Mouse (Mus musculus) heart, adult 2 months (tissue): ENCODE measurements around the gene Exph5. TPM values are rescaled to one million over a fixed set of nuclear protein-coding genes. Genes with fewer than 3 reads are reported as not detected.

ENCODE experiments used
- DNase-seq, 2 experiments: peaks; one replicate each; pipeline ENCODE4 v3.0.0; 2021
- H3K27ac ChIP-seq: fragments of 200-600 bp; 2 replicates; pipeline ENCODE4 v1.8.1; 2022
- H3K27me3 ChIP-seq: fragments of 200-500 bp; 2 replicates; pipeline ENCODE4 v1.6.1; 2012; ENCODE audit warnings: mild to moderate bottlenecking, low read length, inconsistent platforms, mixed read lengths; ENCODE audit not compliant: control insufficient read depth, insufficient read depth
- H3K36me3 ChIP-seq: fragments of 200-500 bp; 2 replicates; pipeline ENCODE4 v1.6.1; 2012; ENCODE audit warnings: low read length, inconsistent platforms; ENCODE audit not compliant: control insufficient read depth, insufficient read depth
- H3K4me1 ChIP-seq: fragments of 200-500 bp; 2 replicates; pipeline ENCODE4 v1.6.1; 2011; ENCODE audit warnings: low read length; ENCODE audit not compliant: control insufficient read depth, insufficient read depth
- H3K4me3 ChIP-seq: fragments of 200-600 bp; 2 replicates; pipeline ENCODE4 v1.8.1; 2022
- H3K79me2 ChIP-seq: fragments of 200-500 bp; replicated peaks from 2 replicates; pipeline ENCODE4 v1.6.1; 2012; ENCODE audit warnings: mild to moderate bottlenecking, inconsistent platforms, low read length, moderate library complexity, mixed read lengths; ENCODE audit not compliant: control insufficient read depth, insufficient read depth
- H3K9ac ChIP-seq: fragments of 200-500 bp; 2 replicates; pipeline ENCODE4 v1.6.1; 2012; ENCODE audit warnings: low read depth, mild to moderate bottlenecking, control low read depth, inconsistent platforms, low read length, mixed read lengths
- CTCF ChIP-seq: fragments of 200-600 bp; IDR thresholded peaks from 2 replicates; pipeline ENCODE4 v1.8.1; 2022; ENCODE audit warnings: antibody characterized with exemption, mild to moderate bottlenecking, moderate library complexity
- EP300 ChIP-seq: fragments of 200-500 bp; IDR thresholded peaks from 2 replicates; pipeline ENCODE4 v1.6.1; 2011; ENCODE audit warnings: low read depth, low read length, control low read depth; ENCODE audit not compliant: insufficient read depth
- POLR2A ChIP-seq: fragments of 200-500 bp; IDR thresholded peaks from 2 replicates; pipeline ENCODE4 v1.6.1; 2011; ENCODE audit warnings: mild to moderate bottlenecking, low read depth, low read length, control low read depth; ENCODE audit not compliant: insufficient read depth
- WGBS: fragments of 180-500 bp; shearing (Covaris S2); methylation state at CpG from one replicate; pipeline ENCODE4 v1.1.7; 2018; 5-methylcytosine and 5-hydroxymethylcytosine counted together
- intact Hi-C: fragments of 180-260 bp; cut with DNase I; formaldehyde crosslinking; loops from one replicate; pipeline ENCODE4 v1.15.1; 2025
- polyA plus RNA-seq: library from polyadenylated mRNA; depleted of rRNA; stranded (reverse); fragments of >200 nt; gene quantifications from 2 replicates; pipeline ENCODE4 v1.2.3, GENCODE M21; 2012
- total RNA-seq, 2 experiments: library from RNA; stranded (reverse); gene quantifications; 2 replicates each; pipeline ENCODE4 v1.2.3; 2021

Gene Exph5
- total and polyA plus RNA-seq, 3 experiments = 0.14 to 0.37 (median 0.18) TPM

- H3K9ac ChIP-seq = no peak overlapping the region
- intact Hi-C loops = no loop called here
- TF ChIP-seq POLR2A (no peak), EP300 (no peak), CTCF (no peak)
- H3K27me3 ChIP-seq = 0 out of 2 replicates have a peak, but pooled peaks cover 2% of the 10 kb centered on the region
- H3K27ac ChIP-seq = no peak overlapping the region
- no peaks in the 10 kb centered on the region for H3K79me2 ChIP-seq
- no peak for DNase-seq
- no peaks in the 10 kb centered on the region for H3K36me3 ChIP-seq
- no peaks in the 10 kb centered on the region for H3K4me1 ChIP-seq
- no peak overlapping the region for H3K4me3 ChIP-seq
- 83% methylated on average over 9 of the region's 9 CpGs for WGBS
These were observed 43.4 kb downstream of the Exph5 start for GRCm38 (mm10) chr9:53344646-53345432.

GRCm38 (mm10) chr9:53345728-53346127 lies 44.3 kb downstream of the Exph5 start:
- 51% methylated on average over 3 of the region's 3 CpGs for WGBS
- intact Hi-C loops = no loop called here
- no peak overlapping the region for H3K27ac ChIP-seq

GRCm38 (mm10) chr9:53346402-53346801 lies 44.9 kb downstream of the Exph5 start:
- Histone ChIP-seq H3K9ac (no peak overlapping the region), H3K27ac (no peak overlapping the region), H3K4me3 (no peak overlapping the region), H3K79me2 (no peaks in the 10 kb centered on the region), H3K36me3 (no peaks in the 10 kb centered on the region), H3K27me3 (no peaks in the 10 kb centered on the region), H3K4me1 (no peaks in the 10 kb centered on the region)
- TF ChIP-seq EP300 (no peak), POLR2A (no peak), CTCF (no peak)
- no peak for DNase-seq
- 71% methylated on average over 6 of the region's 6 CpGs for WGBS
- intact Hi-C loops = no loop called here

More at GRCm38 (mm10) chr9:53345728-53346127, 44.3 kb downstream of the Exph5 start:
- no peak overlapping the region for H3K9ac ChIP-seq
- no peak for TF ChIP-seq CTCF
- no peak for TF ChIP-seq POLR2A
- TF ChIP-seq EP300 = no peak
- no peaks in the 10 kb centered on the region for H3K27me3 ChIP-seq
- no peaks in the 10 kb centered on the region for H3K4me1 ChIP-seq
- H3K36me3 ChIP-seq = no peaks in the 10 kb centered on the region
- no peak overlapping the region for H3K4me3 ChIP-seq
- DNase-seq = no peak
- H3K79me2 ChIP-seq = no peaks in the 10 kb centered on the region

- WGBS = 25% methylated on average over 1 of the region's 1 CpGs
- no peaks in the 10 kb centered on the region for H3K4me1 ChIP-seq
- H3K79me2 ChIP-seq = no peaks in the 10 kb centered on the region
- no peak overlapping the region for H3K4me3 ChIP-seq
- intact Hi-C loops = no loop called here
- no peak for DNase-seq
- no peaks in the 10 kb centered on the region for H3K27me3 ChIP-seq
- H3K9ac ChIP-seq = no peak overlapping the region
- no peak overlapping the region for H3K27ac ChIP-seq
- no peaks in the 10 kb centered on the region for H3K36me3 ChIP-seq
- no peak for TF ChIP-seq POLR2A
- no peak for TF ChIP-seq EP300
- TF ChIP-seq CTCF = no peak
These were observed 47.7 kb downstream of the Exph5 start for GRCm38 (mm10) chr9:53349211-53349610.

DNA sequence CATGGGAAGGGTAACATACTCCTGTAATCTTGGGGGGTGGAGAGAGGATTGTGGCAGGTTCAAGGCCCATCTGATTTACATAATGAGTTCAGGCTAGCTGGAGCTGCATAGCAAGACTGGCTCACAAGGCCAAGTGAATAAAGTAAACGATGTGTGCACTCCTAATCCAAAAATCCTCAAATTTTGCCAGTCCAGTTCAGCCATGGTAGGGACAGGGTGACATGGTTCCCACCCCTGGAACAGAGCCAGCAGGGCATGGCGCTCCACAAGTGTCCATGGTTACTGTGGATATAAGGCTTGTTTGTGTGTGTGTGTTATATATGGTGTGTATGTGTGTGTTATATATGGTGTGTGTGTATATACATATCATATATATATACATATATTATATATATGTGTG lies 48.9 kb downstream of the Exph5 start:
- Histone ChIP-seq H3K36me3 (no peaks in the 10 kb centered on the region), H3K79me2 (no peaks in the 10 kb centered on the region), H3K4me3 (no peak overlapping the region), H3K4me1 (no peaks in the 10 kb centered on the region), H3K27ac (no peak overlapping the region), H3K27me3 (no peaks in the 10 kb centered on the region), H3K9ac (no peak overlapping the region)
- intact Hi-C loops = no loop called here
- TF ChIP-seq CTCF (no peak), EP300 (no peak), POLR2A (no peak)
- no peak for DNase-seq
- 94% methylated on average over 2 of the region's 2 CpGs for WGBS

- no peak for TF ChIP-seq EP300
- no peak for TF ChIP-seq CTCF
- no peak for TF ChIP-seq POLR2A
- 82% methylated on average over 6 of the region's 6 CpGs for WGBS
These were observed 50.4 kb downstream of the Exph5 start for GRCm38 (mm10) chr9:53351899-53352298.

More at GRCm38 (mm10) chr9:53351899-53352298, 50.4 kb downstream of the Exph5 start:
- H3K9ac ChIP-seq = no peak overlapping the region
- H3K79me2 ChIP-seq = no peaks in the 10 kb centered on the region
- intact Hi-C loops = no loop called here
- H3K27ac ChIP-seq = no peak overlapping the region
- no peaks in the 10 kb centered on the region for H3K36me3 ChIP-seq
- H3K27me3 ChIP-seq = no peaks in the 10 kb centered on the region
- no peak for DNase-seq
- H3K4me1 ChIP-seq = no peaks in the 10 kb centered on the region
- no peak overlapping the region for H3K4me3 ChIP-seq
